Mouse (Mus musculus): ENCODE results near the gene Vmn1r33.
"Not testable (repeated sequence)": the region's sequence is repeated elsewhere in the genome, so short reads cannot be mapped to it uniquely, and the experiment has no call there.

Gene Vmn1r33

DNA sequence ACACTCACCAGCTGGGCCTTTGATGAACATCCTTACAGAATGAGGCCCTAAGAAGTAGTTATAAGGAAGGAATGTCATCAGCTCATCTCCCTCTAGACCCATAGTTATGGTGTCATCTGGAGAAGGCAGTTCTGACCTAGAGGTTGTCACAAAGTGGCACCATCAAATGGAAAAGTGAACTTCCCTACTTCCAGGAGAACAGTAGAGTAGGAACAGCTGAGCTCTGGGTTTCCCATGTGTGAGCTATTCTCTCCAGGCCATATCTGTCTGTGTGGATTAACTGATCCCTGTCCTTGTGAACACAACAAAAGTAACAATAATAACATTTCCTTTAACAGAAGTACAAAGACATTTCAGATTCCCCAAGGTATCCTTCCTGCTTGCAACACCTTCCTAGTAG, at the start of gene Vmn1r33:
Vmn1r33 (minus strand) TSS at position 101 of the 400 bp plus-strand sequence.
- not testable (repeated sequence) for DNase-seq (ENCODE audit: low read depth)

DNA sequence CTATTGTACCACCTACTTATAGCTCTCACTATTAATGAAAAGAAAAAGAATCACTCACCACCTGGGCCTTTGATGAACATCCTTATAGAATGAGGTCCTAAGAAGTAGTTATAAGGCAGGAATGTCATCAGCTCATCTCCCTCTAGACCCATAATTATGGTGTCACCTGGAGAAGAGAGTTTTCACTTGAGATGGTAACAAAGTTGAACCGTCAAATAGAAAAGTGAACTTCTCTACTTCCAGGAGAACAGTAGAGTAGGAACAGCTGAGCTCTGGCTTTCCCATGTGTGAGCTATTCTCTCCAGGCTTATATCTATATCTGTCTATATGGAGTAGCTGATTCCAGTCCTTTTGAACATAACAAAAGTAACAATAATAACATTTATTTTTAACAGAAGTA, 25.7 kb upstream of the Vmn1r33 start, which contains the start of gene Vmn1r34:
Vmn1r34 (minus strand) TSS at position 101 of the 400 bp plus-strand sequence.
- DNase-seq (ENCODE audit: low read depth): no peak

DNA sequence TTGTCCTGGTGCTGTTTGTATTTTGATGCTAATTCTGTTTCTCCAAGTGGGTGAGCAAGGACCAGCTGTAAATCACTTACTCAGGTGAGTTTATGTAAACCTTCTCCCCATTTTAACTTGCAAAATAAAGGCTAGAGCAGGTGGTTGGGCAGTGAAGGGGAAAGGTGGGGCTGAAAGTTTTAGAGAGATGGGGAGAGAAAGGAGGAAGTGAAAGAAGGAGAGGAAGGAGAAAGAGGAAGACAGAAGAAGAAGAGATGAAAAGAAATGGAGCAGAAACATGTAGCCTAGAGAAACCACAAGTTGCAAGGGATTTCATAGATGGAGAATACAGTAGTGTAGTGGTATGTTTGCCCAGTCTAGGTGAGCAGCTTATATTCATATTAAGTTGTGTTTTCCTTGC, 22.3 kb downstream of the Vmn1r33 start:
- DNase-seq (ENCODE audit: low read depth): no peak

Measured in fibroblast of lung, adult 2 months (primary cell).